21 mouse cellular contexts compared by ENCODE assay signal in genomic region chr13:8457831-8458230, GRCm38 (mm10).
"Had no signal": no experiment of that assay in that cellular context is flagged by ENCODE, and none has a peak within 500 bp of the region (broad histone marks: within the 10 kb centered on the region; RNA-seq: fewer than 3 reads in every experiment).

No protein-coding gene starts in this region.

- H3K27ac ChIP-seq: kidney, embryonic 15.5 days; left cerebral cortex, adult 2 months; limb, embryonic 12.5 days; limb, embryonic 15.5 days; liver, embryonic 12.5 days; liver, embryonic 15.5 days; lung, embryonic 15.5 days; midbrain, embryonic 10.5 days; midbrain, embryonic 13.5 days had no signal

- ATAC-seq: liver, embryonic 12.5 days; midbrain, embryonic 13.5 days; midbrain, embryonic 16.5 days had no signal

- H3K9me3 ChIP-seq: kidney, embryonic 15.5 days; limb, embryonic 12.5 days; limb, embryonic 15.5 days; liver, embryonic 12.5 days; liver, embryonic 15.5 days; lung, embryonic 15.5 days; megakaryocyte, embryonic 14.5 days; midbrain, embryonic 10.5 days; midbrain, embryonic 13.5 days had no signal

- H3K4me2 ChIP-seq: kidney, embryonic 15.5 days; limb, embryonic 12.5 days; limb, embryonic 15.5 days; liver, embryonic 12.5 days; liver, embryonic 15.5 days; lung, embryonic 15.5 days; midbrain, embryonic 13.5 days had no signal

- H3K4me1 ChIP-seq: kidney, embryonic 15.5 days; limb, embryonic 12.5 days; limb, embryonic 15.5 days; liver, embryonic 15.5 days; lung, embryonic 15.5 days; midbrain, embryonic 10.5 days; midbrain, embryonic 13.5 days had no signal

- H3K4me3 ChIP-seq: kidney, embryonic 15.5 days; left cerebral cortex, adult 2 months; limb, embryonic 12.5 days; limb, embryonic 15.5 days; liver, embryonic 12.5 days; liver, embryonic 15.5 days; lung, embryonic 15.5 days; megakaryocyte, embryonic 14.5 days; midbrain, embryonic 10.5 days; midbrain, embryonic 13.5 days; myocyte had no signal

- DNase-seq: kidney, adult 11 months; kidney, adult 8-10 months; kidney, postnatal 10 days; kidney, postnatal 4 days; layer of hippocampus, postnatal 36 days; lung, adult 18-20 months; lung, postnatal 10 days; lung, postnatal 36 days; thymus, adult 18-20 months had no signal

- H3K36me3 ChIP-seq: kidney, embryonic 15.5 days; limb, embryonic 12.5 days; limb, embryonic 15.5 days; liver, embryonic 12.5 days; liver, embryonic 15.5 days; lung, embryonic 15.5 days; midbrain, embryonic 10.5 days; midbrain, embryonic 13.5 days had no signal

- H3K27me3 ChIP-seq: kidney, embryonic 15.5 days; limb, embryonic 12.5 days; limb, embryonic 15.5 days; liver, embryonic 12.5 days; liver, embryonic 15.5 days; lung, embryonic 15.5 days; megakaryocyte, embryonic 14.5 days; midbrain, embryonic 13.5 days had no signal

- H3K9ac ChIP-seq: kidney, embryonic 15.5 days; limb, embryonic 12.5 days; limb, embryonic 15.5 days; liver, embryonic 12.5 days; liver, embryonic 15.5 days; lung, embryonic 15.5 days; midbrain, embryonic 13.5 days had no signal
